Mouse (Mus musculus) liver, postnatal 0 days (tissue): ENCODE results near the gene Sufu. TPM values are rescaled to one million over a fixed set of nuclear protein-coding genes. Genes with fewer than 3 reads are reported as not detected.

Source experiments
- ATAC-seq: fragments of 200-750 bp; cut with Nextera tagmentation; 2 replicates; pipeline ENCODE4 v1.8.0; 2017; ENCODE audit warnings: mild to moderate bottlenecking, moderate library complexity
- DNase-seq: peaks from one replicate; pipeline ENCODE4 v3.0.0-alpha.2; 2016
- H3K27ac ChIP-seq: fragments of 300-500 bp; sonication (generic); 2 replicates; pipeline ENCODE4 v1.5.1; 2014; ENCODE audit warnings: antibody characterized with exemption, moderate library complexity, mild to moderate bottlenecking, low read depth
- H3K27me3 ChIP-seq: fragments of 300-500 bp; sonication (generic); 2 replicates; pipeline ENCODE4 v1.6.1; 2014; ENCODE audit warnings: low read length, control low read depth, mixed read lengths; ENCODE audit not compliant: insufficient read depth
- H3K36me3 ChIP-seq: fragments of 300-500 bp; sonication (generic); replicated peaks from 2 replicates; pipeline ENCODE4 v1.6.1; 2014; ENCODE audit warnings: mild to moderate bottlenecking, control low read depth, low read length, moderate library complexity, mixed read lengths; ENCODE audit not compliant: insufficient read depth
- H3K4me1 ChIP-seq: fragments of 300-500 bp; sonication (generic); 2 replicates; pipeline ENCODE4 v1.6.1; 2014; ENCODE audit warnings: antibody characterized with exemption, mild to moderate bottlenecking, control low read depth; ENCODE audit not compliant: insufficient read depth
- H3K4me2 ChIP-seq: fragments of 300-500 bp; sonication (generic); 2 replicates; pipeline ENCODE4 v1.6.1; 2014; ENCODE audit warnings: low read depth, mild to moderate bottlenecking, low read length, moderate library complexity, mixed read lengths
- H3K4me3 ChIP-seq: fragments of 300-500 bp; sonication (generic); 2 replicates; pipeline ENCODE4 v1.5.1; 2014; ENCODE audit warnings: low read depth, low read length
- H3K9ac ChIP-seq: fragments of 300-500 bp; sonication (generic); replicated peaks from 2 replicates; pipeline ENCODE4 v1.6.1; 2014; ENCODE audit warnings: mild to moderate bottlenecking, moderate library complexity
- H3K9me3 ChIP-seq: fragments of 300-500 bp; sonication (generic); 2 replicates; pipeline ENCODE4 v1.6.1; 2016; ENCODE audit warnings: mild to moderate bottlenecking, control low read depth, low read length, mixed read lengths
- CTCF ChIP-seq: sonication (generic); IDR thresholded peaks from 2 replicates; pipeline ENCODE4 v1.5.1; 2016; ENCODE audit warnings: antibody characterized with exemption, low read depth
- EP300 ChIP-seq: IDR thresholded peaks from 2 replicates; pipeline ENCODE4 v1.6.1; 2016; ENCODE audit warnings: antibody characterized with exemption, low read depth, mild to moderate bottlenecking
- WGBS: fragments of 180-500 bp; shearing (Covaris S2); extraction: QIAGEN DNeasy Blood & Tissue Kit; methylation state at CpG from one replicate; pipeline ENCODE4 v1.1.7; 2014; ENCODE audit not compliant: insufficient replicate concordance; 5-methylcytosine and 5-hydroxymethylcytosine counted together
- polyA plus RNA-seq: library from polyadenylated mRNA; unstranded; fragments of >200 nt; fragmentation: Nextera tagmentation; extraction: Ambion mirVana; gene quantifications from 2 replicates; pipeline ENCODE4 v1.2.1, GENCODE M21; 2015

The Sufu gene
- polyA plus RNA-seq, 1 experiment from 2014 or later: 3.8 TPM

DNA sequence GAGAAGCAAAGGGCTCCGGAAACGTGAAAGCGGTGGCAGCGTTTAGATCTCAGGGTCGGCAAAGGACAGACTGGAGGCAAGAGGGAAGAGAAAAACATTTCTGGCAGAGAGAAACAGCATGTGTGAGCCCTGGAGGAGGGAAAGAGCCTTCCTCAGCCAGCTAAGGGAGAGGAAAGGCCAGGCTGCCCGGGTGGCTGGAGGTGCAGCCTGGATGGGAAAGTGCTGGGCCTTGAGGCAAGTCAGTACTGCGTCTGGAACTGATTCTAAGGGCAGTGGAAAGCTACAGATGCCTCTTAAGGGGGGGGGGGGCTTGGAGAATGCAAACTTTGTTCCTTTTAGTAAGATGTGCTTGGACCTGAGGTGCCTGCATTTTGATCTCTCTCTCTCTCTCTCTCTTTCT, 37.0 kb downstream of the Sufu start:
- Histone ChIP-seq H3K27me3 (no peaks in the 10 kb centered on the region), H3K9me3 (no peaks in the 10 kb centered on the region), H3K4me1 (no peaks in the 10 kb centered on the region), H3K27ac (no peak overlapping the region), H3K9ac (no peak overlapping the region), H3K4me3 (no peak overlapping the region), H3K4me2 (no peak overlapping the region), H3K36me3 (no peaks in the 10 kb centered on the region)
- TF ChIP-seq EP300 (no peak), CTCF (no peak)
- DNase-seq (no peak), ATAC-seq (no peak)
- 86% methylated on average over 7 of the region's 7 CpGs for WGBS

GRCm38 (mm10) chr19:46434148-46434547, 37.5 kb downstream of the Sufu start:
- TF ChIP-seq CTCF: no peak
- TF ChIP-seq EP300: no peak
- WGBS: 77% methylated on average over 9 of the region's 9 CpGs
- no peak for ATAC-seq

GRCm38 (mm10) chr19:46434591-46434990, 37.9 kb downstream of the Sufu start:
- 88% methylated on average over 9 of the region's 9 CpGs for WGBS
- H3K4me2 ChIP-seq: no peak overlapping the region
- DNase-seq (no peak), ATAC-seq (no peak)
- TF ChIP-seq EP300 (no peak), CTCF (no peak)
- no peaks in the 10 kb centered on the region for H3K36me3 ChIP-seq
- H3K9ac ChIP-seq: no peak overlapping the region
- no peaks in the 10 kb centered on the region for H3K9me3 ChIP-seq
- no peaks in the 10 kb centered on the region for H3K27me3 ChIP-seq
- H3K4me1 ChIP-seq: no peaks in the 10 kb centered on the region
- H3K27ac ChIP-seq: no peak overlapping the region
- no peak overlapping the region for H3K4me3 ChIP-seq

More at GRCm38 (mm10) chr19:46434148-46434547, 37.5 kb downstream of the Sufu start:
- Histone ChIP-seq H3K9me3 (no peaks in the 10 kb centered on the region), H3K4me2 (no peak overlapping the region), H3K4me3 (no peak overlapping the region), H3K36me3 (no peaks in the 10 kb centered on the region), H3K4me1 (no peaks in the 10 kb centered on the region), H3K27ac (no peak overlapping the region), H3K9ac (no peak overlapping the region), H3K27me3 (no peaks in the 10 kb centered on the region)
- DNase-seq: no peak

- Histone ChIP-seq H3K27me3 (no peaks in the 10 kb centered on the region), H3K9me3 (no peaks in the 10 kb centered on the region), H3K27ac (no peak overlapping the region), H3K4me1 (no peaks in the 10 kb centered on the region), H3K4me3 (no peak overlapping the region), H3K9ac (no peak overlapping the region), H3K4me2 (no peak overlapping the region), H3K36me3 (no peaks in the 10 kb centered on the region)
- no peak for TF ChIP-seq EP300
- peak; percentile 71 for TF ChIP-seq CTCF
- DNase-seq (peak; percentile 48), ATAC-seq (no peak)
- 34% methylated on average over 7 of the region's 7 CpGs for WGBS
These were observed 38.8 kb downstream of the Sufu start for GRCm38 (mm10) chr19:46435492-46435891.

GRCm38 (mm10) chr19:46443509-46443908, 46.8 kb downstream of the Sufu start:
- TF ChIP-seq EP300: no peak
- Histone ChIP-seq H3K9me3 (no peaks in the 10 kb centered on the region), H3K36me3 (no peaks in the 10 kb centered on the region), H3K27me3 (no peaks in the 10 kb centered on the region), H3K27ac (no peak overlapping the region), H3K9ac (no peak overlapping the region), H3K4me1 (peaks cover 6% of the 10 kb centered on the region; the same call in 1 of the 2 replicates), H3K4me2 (no peak overlapping the region), H3K4me3 (no peak overlapping the region)
- ATAC-seq: no peak
- WGBS: 71% methylated on average over 6 of the region's 6 CpGs
- DNase-seq: no peak

DNA sequence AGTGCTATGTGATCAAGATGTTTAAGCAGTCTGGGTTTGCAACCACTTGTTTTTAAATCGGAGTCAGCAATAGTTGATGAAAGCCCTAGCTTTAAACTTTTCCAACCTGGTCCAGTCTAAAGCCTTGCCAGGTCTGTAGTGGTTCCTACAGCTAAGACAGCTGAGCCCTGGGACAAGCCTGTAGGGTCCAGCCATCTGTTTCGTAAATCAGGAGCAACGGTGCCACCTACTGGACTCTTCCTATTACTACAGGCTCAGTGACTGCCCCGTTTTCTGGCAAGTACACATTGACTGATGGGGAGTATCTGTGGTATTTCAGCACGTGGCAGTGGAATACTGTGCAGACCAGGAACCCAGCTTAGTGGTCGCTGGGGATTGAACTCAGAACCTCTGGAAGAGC, 47.5 kb downstream of the Sufu start:
- peak; percentile 83 for DNase-seq
- 10% methylated on average over 6 of the region's 6 CpGs for WGBS
- peak; percentile 77 for ATAC-seq

GRCm38 (mm10) chr19:46445641-46446040, 48.9 kb downstream of the Sufu start:
- peak; percentile 27; the same call in 1 of the 2 replicates for ATAC-seq
- WGBS: 60% methylated on average over 6 of the region's 6 CpGs
- Histone ChIP-seq H3K4me2 (no peak overlapping the region), H3K27me3 (no peaks in the 10 kb centered on the region), H3K27ac (no peak overlapping the region), H3K4me1 (peaks cover 6% of the 10 kb centered on the region; the same call in 1 of the 2 replicates), H3K9me3 (no peaks in the 10 kb centered on the region), H3K9ac (no peak overlapping the region), H3K36me3 (no peaks in the 10 kb centered on the region), H3K4me3 (no peak overlapping the region)
- TF ChIP-seq CTCF (no peak), EP300 (no peak)
- no peak for DNase-seq

More for the DNA sequence above, 47.5 kb downstream of the Sufu start:
- TF ChIP-seq EP300 (no peak), CTCF (peak; percentile 93)
- no peak overlapping the region for H3K4me3 ChIP-seq
- peaks cover 6% of the 10 kb centered on the region; the same call in 1 of the 2 replicates for H3K4me1 ChIP-seq
- no peaks in the 10 kb centered on the region for H3K27me3 ChIP-seq
- H3K9me3 ChIP-seq: no peaks in the 10 kb centered on the region
- no peaks in the 10 kb centered on the region for H3K36me3 ChIP-seq
- H3K27ac ChIP-seq: no peak overlapping the region
- no peak overlapping the region for H3K9ac ChIP-seq
- no peak overlapping the region for H3K4me2 ChIP-seq
